Mouse (Mus musculus): Measurements from ENCODE around the gene Car3.
"Not testable (repeated sequence)": the region's sequence is repeated elsewhere in the genome, so short reads cannot be mapped to it uniquely, and the experiment has no call there.

Car3 gene

DNA sequence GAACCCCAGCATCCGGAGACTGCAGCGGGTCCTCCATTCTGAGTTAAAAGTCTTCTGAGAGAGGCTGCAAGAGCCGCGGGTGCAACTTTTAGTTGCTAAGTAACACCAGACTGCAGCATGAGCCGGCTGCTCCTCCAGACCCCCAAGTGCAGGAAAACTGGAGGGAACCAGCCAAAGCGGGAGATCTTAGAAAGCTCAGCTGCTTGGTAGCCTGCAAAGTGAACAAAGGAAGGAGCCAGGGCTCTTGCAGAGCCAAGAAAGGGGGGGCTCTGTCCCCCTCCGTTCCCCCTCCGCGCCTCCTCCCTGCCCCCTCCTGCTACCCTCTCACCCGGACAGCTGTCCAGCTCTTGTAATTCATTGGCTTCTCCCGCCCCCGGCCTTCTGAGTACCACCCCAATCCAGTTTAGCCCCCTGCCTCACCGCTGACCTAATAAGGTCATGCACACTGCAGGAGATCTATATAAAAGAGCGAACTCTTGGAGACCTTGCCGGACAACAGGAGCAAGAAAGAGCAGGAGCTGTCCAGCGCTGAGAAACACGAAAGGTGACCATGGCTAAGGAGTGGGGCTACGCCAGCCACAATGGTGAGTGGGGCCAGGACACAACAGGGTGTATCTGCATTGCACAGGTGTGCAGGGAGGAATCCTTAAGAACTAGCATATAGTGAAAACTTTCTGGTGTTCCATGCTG, at the start of gene Car3:
Gene Car3, plus strand, starts transcription at position 491 of the 690 bp plus-strand sequence.
- no peak for DNase-seq

DNA sequence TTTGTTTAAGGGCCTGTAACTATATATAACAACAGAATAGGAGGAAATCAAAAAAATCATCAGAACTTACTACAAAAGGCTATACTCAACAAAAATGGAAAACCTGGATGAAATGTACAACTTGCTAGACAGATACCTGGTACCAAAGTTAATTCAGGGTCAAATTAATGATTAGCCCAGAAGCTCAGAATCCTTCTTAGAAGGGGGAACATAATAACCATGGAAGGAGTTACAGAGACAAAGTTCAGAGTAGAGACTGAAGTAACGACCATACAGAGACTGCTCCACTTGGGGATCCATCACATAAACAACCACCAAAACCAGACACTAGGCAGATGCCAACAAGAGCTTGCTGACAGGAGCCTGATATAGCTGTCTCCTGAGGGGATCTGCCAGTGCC, 47.9 kb upstream of the Car3 start:
- DNase-seq: not testable (repeated sequence)

DNA sequence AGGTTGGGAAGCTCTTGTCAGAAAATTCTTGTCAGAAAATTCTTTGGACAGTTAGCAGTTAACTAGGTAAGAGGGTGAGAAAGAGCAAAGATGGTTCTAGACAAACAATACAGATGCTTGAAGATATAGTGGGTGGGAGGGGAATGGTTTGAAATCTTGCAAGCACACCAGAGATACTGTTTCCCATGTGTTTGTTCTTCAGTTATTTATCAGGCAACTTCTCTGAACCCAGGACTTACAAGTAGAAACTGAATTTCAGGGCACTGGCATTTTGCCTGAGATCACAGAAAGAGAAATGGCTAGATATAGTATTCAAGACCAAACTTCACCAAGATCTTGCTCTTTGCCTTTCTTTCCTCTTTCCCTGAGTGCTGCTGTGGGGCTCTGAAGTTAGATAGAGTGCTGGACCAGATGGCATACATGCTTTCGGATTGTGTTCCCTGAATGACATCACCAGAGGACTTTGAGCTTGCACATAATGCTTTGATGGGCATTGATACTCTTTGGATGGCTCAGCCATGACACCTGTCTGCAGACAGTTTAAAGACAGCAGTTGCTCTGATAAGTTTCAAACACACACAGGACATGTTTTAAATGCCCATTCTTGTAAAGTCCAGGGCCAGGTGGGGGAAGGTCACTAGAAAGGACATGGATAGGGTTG, 43.3 kb upstream of the Car3 start:
- no peak for DNase-seq

DNA sequence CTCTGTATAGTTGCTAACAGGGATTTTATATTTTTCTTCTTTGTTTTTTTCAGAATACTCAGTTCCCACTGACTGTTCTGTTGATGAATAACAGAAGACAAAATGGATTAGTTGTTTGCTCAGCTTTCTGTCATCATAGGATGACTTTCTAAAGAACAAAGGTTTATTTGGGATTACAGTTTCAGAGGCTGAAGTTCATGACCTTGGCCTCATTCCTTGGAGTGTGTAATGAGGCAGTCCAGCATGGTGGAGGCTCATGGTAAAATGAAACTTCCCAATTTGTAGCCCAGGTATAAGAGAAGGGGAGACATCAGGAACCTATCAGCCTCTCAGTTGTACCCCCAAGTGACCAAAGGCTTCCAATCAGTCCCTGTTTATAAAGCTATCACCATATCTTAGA, 34.4 kb upstream of the Car3 start:
- no peak for DNase-seq

DNA sequence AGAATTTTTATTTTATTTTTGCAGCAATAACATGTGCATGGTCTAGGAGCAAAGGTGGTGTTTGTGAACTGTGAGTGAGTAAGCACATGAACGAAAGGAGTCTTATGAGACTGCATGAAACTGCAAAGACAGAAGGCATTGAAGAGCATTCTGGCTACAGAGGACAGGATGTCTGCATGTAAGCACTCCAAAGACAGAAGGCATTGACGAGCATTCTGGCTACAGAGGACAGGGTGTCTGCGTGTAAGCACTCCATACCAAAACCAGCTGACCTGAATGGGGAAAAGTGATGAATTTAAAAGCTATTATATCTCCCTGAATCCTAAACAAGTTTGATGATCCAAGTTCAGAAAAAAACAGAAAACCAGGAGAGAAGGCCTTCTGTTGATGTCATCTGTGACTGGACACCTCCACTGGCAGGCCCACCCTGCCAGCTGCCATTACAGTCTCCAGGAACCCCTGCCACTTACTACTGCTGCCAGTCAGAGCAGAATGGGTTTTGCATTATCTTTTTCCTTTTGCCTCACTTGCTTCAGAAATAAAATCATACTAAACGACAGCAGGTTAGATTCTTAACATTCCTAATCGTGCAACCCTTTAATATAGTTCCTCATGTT, 32.0 kb upstream of the Car3 start:
- no peak for DNase-seq

DNA sequence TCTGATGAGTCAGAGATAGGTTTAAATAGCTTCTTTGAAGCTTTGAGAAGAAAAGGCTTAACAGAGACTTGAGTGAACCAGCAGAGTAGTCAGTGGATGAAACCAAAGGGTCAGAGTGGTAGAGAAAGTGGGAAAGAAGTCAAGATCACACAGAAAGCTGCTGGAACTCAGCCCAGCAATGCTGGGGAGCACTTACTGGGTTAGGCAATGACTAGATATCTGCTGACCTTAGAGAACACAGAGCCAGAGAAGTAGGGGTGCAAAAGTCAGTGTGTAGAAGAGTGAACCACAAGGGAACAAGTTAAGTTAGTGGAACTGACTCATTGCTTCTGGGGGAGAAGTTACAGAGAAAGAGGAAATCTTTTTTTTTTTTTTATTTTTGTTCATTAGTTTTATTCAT, 30.5 kb upstream of the Car3 start:
- DNase-seq: no peak

DNA sequence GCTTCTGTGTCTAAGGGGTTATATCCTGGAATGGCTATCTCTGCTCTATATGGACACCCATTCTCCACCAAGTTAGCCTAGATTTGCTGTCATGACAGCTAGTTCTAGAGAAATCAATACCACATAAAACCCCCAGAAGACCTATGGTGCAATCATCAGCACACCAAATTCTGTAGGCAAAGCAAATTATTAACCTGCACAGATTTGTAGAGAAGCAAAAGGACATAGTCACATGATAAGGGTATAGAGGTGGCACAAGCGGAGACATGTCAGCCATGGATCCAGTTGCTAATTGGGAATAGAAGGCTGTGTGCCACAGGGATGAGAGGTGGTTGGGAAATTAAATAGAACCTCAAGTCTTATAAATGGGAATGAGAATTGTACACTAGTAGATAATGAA, 24.4 kb upstream of the Car3 start:
- DNase-seq: no peak

DNA sequence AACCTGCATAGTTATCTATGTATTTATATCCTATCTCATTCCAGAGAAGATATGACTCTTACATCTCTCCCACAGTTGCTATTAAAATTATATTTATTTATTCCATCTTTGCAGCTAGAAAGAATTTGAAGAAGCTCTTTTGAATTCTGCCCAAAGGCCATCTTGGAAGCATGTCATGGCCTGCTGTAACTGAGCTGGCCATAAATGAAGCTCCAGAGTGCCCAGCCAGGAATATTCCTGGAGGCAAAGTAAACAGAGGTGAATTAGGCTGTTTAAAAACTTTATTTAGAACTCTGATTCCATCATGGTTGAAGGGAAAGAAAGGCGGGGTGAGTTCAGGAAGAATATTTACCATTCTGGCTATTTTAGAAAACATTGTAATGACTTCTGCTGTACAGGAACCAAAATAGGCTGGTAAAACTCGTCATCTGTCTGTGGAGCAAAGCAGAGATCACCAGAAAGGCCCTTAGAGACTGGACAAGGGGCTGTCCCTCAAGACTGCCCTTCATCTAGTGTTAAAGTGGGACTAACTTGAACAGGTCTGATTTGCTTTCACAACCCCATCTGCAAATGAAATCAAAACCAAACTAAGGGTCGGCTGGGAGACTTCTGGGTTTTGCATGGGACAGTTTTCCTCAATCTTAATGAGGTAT, 23.7 kb upstream of the Car3 start:
- no peak for DNase-seq

DNA sequence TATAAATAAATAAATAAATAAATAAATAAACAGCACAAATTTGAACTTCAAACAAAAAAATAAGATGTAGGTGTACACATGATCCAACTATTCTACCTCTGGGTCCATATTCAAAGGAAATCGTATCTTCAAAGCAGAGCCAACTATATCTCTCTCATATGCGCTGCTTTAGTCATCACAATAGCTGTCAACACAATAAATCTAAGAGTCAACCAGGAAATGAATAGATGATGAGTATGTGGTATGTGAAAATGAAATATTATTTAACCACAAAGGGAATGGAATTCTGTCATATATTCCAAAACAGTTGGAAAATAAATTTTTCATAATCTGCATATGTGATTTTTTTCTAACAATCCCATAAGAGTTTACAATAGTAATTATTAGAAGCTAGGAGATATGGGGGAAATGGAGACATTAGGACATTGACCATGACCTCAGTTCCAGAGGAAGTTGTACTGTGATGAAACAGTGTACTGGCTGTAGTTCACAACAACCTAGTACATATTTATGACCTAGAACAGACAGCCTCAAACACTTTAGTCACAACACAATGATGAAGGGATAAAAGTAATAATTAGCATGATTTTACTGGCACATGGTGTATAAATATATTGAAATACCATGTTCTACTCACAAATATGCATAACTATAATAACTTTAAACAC, 14.6 kb upstream of the Car3 start:
- DNase-seq: no peak

DNA sequence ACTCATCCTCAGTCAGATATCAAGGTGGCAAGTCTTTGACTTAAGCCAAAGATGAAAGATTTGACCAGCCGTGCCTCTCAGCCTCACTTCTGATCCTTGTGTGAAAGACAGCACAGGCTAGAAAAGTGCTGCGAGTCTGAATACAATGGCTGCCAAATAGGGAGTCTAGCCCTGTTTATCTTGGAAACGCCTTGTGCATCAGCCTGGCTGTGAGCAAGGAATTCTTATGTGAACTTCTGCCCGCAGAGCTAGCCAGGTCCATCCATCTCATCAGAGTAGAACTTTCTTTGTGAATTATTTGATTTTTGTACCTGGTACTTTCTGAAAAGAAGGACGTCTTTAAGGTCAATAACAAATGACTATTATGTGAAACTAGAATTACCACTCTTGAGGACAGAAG, 9.3 kb upstream of the Car3 start:
- no peak for DNase-seq

DNA sequence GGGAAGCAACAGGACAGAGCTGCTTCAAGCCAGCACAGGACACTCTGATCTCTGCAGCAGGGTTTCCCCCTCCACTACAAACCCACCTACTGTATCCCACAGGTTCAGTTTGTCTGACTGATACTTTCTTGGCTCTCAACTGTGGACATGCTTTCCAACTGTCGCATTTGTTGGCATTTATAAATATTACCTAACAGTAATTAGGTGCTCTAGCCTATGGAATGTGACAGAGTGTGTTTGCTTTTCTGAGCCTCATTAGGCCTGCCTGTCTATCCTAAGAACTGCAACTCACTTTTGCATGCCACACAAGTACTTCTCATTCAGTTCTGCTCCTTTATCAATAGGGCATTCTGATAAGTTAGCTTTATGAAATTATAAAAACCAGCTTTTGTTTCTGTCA, 8.9 kb upstream of the Car3 start:
- DNase-seq: no peak

DNA sequence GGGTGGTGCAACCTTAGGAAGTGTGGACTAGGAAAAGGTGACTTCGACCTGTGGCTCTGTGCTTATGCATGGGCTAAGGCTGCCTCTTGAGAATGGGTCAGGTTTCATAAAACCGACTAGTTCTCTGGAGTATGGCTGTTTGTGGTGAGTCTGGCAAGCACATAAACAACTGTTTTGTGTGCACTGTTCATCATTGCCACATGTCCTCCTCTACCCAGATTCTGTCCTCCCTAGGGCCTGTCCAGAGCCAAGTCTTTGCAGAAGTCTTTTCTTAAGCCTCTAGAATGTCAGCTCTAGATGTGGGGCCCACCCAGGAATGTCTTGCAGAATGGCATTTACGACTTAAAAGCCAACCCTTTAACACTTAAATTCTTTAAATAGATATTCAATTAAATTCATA, 5.4 kb upstream of the Car3 start:
- no peak for DNase-seq

DNA sequence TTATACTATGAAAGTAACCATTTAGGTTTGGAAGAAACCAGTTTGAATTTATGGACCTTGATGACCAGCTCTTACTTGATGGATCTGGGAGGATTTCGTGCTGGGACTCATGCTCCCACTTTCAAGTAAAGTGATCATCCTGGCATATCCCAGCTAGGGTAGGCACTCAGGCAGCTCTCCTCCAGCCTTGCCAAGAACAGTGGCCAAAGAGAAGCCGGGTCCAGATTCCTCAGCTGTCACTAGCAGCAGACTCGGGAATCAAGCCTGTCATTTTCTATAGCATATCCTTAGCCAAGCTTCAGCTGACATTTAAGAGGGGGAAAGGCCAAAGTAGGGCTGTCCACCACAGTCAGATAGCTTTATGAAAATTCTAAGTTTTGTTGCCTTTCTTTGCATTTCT, 3.0 kb upstream of the Car3 start:
- DNase-seq: no peak

DNA sequence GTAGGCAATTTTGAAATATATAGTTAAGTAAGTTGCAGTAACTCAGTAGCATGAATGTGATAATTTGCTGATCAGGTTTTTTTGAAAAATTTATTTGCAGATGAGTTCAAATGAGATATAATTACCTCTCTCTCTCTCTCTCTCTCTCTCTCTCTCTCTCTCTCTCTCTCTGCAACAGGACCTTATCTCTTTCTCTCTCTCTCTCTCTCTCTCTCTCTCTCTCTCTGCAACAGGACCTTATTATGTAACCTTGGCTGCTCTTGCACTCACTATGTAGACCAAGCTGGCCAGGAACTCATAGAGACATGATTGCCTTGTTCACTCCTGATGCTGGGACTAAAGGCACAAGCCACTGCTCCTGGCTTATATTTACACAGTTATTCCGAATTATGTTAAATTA, 2.1 kb upstream of the Car3 start:
- DNase-seq: no peak

DNA sequence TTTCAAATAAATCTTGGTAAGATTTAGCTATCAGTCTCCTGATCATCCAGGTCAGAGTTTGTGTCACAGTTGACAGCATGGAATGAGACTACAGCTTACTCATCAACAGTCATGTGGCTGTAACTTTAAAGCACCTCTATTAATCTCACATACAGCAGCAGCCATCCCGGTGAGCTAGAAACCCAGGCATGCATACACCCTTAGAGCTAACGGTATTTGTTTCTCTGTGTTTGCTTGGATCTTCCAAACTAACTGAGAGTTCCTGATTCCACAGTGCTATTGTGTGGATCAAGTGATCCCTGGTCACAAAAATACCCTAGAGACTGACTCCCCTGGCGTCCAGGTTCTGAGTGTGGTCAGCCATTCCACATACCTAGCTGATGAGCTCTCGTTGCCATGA, 1.5 kb upstream of the Car3 start:
- no peak for DNase-seq

DNA sequence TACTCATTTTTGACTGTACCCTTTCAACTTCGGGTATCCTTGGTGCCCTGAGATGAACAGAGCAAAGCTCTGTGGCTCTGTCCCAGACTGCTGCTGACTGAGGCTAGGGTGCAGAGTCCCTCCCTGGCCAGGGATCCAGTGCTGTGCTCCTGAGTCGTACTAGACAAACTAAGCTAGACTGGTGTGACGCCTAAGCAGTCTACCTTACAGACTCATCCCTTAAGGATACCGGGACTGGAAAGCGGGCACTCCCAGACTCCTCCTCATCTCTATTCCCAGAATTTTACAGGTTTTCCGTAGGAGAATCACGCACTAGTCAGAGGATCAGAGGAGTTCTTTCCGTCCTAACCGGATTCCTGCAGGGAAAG, 674 bp upstream of the Car3 start:
- DNase-seq: no peak

DNA sequence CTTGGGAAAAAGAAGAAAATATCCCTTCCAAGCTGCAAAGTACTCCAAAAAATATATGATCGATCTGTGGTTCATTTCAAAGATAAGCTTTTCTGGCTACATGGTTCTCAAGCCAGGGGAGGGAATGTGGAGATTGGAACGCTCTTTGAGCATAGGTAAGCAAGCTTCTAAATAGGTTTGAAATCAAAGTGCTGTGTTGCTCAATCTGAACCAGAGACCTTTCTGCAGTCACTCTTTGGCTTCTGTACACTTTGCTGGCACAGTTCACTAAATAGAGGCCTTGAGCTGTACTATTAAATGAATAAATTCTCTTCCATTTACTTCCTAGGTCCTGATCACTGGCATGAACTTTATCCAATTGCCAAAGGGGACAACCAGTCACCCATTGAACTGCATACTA, 610 bp downstream of the Car3 start:
- DNase-seq: no peak

DNA sequence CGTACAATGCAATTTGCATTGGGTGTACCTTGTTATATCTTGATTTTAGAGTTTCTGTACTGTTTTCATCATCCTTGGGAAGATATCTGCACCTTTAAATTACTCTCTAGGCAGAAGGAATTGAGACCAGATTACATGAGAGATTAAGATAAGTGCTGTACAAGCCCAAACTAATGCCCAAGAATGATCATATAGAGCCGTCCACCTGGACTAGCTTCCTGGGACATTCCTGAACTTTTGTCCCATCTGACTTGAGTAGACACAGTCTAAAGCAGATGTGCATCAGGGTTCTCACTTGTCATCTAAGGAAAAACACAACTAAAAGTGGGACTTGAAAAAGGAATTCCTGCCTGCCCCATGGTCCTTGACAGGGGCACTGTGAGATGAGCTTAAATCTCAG, 2.6 kb downstream of the Car3 start:
- DNase-seq: no peak

DNA sequence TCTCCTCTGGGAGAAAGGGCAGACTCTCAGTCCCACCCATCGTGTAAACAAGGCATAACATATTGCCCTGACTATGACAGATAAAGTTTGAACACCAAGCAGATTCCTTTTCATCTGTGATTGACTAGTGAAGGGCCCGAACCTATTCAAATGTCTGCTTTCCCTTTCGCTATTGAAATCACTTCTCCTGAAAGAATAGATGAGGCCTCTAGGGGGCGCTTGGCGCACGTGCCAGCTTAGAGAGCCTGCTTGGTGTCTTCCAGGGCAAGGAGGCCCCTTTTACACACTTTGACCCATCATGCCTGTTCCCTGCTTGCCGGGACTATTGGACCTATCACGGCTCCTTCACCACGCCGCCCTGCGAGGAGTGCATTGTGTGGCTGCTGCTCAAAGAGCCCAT, 6.5 kb downstream of the Car3 start:
- DNase-seq: peak; percentile 62

DNA sequence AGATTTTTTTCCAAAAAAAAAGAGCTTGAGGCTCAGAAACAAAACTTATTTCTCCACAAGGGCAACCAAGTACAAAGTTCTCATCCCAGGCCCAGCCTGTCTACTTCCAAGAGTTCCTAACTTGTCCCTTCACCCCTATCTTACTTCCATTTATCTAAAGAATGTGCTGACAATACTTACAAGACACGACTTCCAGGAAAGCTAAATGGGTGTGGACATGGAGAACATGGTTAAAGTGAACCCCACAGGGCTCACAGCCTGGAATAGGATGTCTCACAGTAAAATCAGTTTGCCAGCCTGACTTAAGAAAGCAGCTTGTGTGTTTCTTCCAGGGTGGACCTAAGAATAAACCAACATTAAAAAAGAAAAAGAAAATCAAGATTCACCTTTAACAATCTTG, 7.2 kb downstream of the Car3 start:
- DNase-seq: no peak

DNA sequence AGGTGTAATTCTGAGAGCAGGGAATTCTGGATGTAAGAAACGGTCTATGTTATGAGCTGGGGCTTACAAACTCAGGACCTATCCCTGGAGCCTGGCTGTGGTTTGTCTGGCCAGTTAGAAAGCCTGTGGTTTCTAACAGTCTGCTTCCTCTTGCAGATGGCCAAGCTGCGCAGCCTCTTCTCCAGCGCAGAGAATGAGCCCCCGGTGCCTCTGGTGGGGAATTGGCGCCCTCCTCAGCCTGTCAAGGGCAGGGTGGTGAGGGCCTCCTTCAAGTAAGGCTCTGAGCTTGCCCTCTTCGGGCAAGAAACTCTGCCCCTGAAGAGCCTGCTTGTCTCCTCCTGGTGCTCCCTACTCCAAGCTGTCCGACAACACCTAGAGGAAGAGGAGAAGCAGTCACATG, 8.1 kb downstream of the Car3 start:
- no peak for DNase-seq

DNA sequence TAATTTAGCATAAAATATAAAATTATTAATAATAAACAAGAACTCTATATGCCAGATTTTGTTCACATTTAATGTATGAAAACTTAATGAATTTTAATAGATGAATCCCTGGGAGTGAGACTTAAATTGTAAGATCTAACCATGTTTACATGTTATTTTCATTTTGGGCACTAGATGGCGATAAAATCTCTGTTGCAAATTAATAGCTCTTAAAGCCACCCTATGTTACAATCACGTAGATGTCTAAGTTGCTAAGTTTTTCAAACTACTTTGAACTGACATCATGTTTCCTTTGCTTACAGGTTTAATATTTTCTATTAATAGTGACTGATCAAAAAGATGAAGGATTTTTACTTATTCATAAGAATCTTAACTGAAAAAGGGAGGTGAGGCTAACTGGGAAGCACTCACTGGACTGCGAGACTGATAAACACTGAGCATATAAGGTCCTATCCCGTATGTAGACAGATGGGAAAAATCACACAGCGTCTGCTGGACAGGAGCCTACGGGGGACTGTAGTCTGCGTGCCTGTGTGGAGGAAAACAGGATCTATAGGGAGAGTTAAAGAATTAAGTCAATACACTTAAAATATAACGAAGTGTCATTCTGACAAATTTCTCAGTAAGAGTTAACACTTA, 11.2 kb downstream of the Car3 start:
- DNase-seq: no peak

DNA sequence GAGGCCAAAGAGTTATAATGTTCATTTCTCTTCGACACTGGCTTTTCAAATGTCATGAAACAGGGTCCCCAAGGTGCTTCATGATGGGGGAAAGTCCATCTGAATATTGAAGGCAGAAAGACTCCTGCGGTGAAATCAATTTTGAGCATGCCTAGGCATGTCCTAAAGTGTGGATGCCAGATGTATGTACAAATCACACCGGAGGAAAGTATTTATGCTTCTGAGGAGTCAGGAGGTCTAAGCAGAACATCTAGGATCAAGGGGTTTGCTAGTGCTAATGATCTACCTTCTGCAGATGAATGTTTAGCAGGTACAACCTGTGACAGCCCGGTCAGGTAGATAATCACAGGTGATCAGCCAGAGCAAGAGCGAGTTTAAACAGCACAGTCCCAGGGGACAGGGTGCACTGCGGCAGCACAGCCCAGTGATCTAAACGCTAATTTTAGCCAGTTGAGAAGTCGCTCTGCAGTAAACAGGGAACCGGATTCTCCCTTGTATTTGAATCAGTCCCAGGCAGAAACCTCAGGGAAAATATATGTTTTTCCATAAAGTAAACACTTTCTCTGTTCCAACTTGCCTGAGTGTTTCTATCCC, 13.1 kb downstream of the Car3 start:
- no peak for DNase-seq

Data from right cerebral cortex, adult 18-20 months (tissue).